Mouse (Mus musculus) lung, postnatal 0 days (tissue): ENCODE results near the gene Mtf2.

Experiments used
- CTCF ChIP-seq: IDR thresholded peaks from 2 replicates; pipeline ENCODE4 v1.5.1; 2016; ENCODE audit warnings: antibody characterized with exemption, mild to moderate bottlenecking
- EP300 ChIP-seq: IDR thresholded peaks from 2 replicates; pipeline ENCODE4 v1.6.1; 2016; ENCODE audit warnings: antibody characterized with exemption, mild to moderate bottlenecking, control low read depth

GRCm38 (mm10) chr5:108072301-108072700 is 6.8 kb downstream of the Mtf2 start:
- TF ChIP-seq CTCF (no peak), EP300 (no peak)
